Mouse (Mus musculus) activated CD4-positive, CD25-positive, alpha-beta regulatory T cell, adult 4 months (primary cell): Measurements from ENCODE around the gene Pon1. TPM values are rescaled to one million over a fixed set of nuclear protein-coding genes. Genes with fewer than 3 reads are reported as not detected.

ENCODE experiments used
- ATAC-seq: one replicate; pipeline ENCODE4 v1.8.0; 2017
- polyA plus RNA-seq, 2 experiments: library from polyadenylated mRNA; unstranded; fragments of 100-300 nt; shearing (Covaris generic); gene quantifications; one replicate each; pipeline ENCODE4 v1.2.1; 2017

The Pon1 gene
- polyA plus RNA-seq, 2 experiments from 2014 or later: not detected

- ATAC-seq: no peak
These were observed 19.4 kb downstream of the Pon1 start for GRCm38 (mm10) chr6:5174179-5174812.

DNA sequence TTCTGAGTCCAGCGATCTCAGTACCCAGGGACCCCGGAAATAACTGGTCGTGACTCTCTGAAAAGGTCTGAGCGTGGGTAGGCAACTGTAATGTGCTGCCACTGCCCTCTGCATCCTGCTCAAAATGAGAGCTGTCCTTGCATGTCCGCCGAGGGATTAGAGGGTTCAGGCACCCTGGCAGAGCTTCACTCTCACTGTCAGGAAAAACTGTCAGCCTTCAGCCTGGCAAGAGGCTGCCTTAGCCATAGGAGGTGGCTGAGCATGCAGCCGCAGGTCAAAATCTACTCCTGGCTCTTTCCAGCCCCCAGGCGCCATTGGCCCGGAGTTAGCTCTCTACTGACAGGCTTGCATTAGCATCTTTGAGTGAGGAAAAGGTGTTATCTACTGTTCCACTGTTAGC, 21.2 kb downstream of the Pon1 start:
- no peak for ATAC-seq

GRCm38 (mm10) chr6:5171418-5171817, 22.3 kb downstream of the Pon1 start:
- no peak for ATAC-seq

DNA sequence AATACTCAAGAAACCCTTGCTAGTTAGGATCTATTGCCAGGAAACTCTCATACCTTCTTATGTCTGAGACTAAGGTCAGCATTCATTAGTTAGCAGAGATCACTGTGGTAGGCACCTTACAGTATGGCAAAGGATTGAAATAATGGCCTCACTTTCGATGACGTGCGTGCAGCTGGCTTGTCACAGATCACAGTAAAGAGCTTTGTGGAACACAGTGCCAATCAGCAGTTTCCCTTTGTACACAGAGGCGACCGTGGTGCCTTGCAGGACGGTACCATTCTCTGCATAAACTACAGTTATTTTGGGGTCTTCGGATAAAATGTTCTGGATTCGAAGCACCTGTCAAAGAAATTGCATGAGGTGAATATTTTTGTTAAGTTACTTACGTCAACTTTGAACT, 25.6 kb downstream of the Pon1 start:
- ATAC-seq: no peak

GRCm38 (mm10) chr6:5167051-5167677, 26.6 kb downstream of the Pon1 start:
- no peak for ATAC-seq

DNA sequence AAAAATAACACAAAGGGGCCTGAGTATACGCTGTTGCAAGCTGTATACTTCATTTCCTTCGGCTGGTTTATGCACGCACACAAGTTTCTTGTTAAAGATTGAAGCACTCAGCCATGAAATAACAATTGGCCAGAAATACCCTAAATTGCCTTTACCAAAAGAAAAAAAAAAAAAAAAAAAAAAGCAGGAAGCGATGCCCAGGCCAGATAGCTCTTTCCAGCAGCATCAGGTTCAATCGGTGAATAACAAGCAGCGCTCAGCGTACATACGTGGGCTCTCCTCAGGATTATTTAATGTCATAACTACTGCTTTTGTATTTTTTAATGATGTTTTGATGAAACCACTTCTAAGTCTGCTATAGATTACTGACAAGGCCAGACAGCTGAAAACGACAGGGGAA, 28.9 kb downstream of the Pon1 start:
- no peak for ATAC-seq

DNA sequence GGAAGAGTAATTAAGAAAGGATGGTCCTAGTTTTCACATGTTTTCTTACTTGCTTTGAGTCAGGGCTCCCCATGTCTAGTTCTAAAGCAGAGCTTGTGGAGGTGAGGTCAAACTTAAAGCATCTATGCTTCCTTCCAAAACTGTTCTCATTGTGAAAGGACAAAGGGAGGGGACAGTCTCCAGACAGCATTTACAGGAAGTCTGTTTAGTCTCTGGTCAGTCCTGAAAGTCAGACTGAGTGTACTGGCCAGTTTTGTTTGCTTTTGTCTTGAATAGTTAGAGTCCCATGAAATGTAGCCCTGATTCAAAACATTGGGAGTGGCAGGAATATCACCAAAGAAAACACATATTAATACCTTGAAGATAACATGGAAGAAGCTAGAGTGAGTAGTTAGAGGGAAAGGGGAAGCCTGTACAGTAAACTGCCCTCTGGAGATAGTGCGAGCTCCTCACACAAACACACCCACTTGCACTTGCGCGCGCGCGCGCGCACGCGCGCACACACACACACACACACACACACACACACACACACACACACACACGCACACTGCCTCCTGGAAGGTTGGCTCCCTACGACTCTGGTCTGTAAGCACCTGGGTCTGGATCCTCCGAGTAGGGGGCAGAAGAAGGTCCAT, 30.1 kb downstream of the Pon1 start:
- ATAC-seq: no peak

GRCm38 (mm10) chr6:5162052-5162451, 31.7 kb downstream of the Pon1 start:
- ATAC-seq: no peak

DNA sequence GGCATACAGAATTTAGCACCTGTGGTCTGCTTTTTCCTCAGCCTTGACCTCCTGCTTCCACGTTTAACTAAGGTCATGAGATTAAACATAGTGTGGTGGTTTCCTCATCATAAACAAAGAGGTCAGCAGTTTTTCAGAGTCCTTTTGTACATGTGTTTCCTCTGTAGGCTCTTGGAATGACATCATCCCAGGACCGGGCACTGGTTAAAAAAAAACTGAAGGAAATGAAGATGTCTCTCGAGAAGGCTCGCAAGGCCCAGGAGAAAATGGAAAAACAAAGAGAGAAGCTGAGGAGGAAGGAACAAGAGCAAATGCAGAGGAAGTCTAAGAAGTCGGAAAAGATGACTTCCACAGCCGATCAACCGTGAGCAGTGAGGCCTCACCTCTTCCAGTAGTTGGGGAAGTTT, 34.4 kb downstream of the Pon1 start:
- ATAC-seq: no peak

DNA sequence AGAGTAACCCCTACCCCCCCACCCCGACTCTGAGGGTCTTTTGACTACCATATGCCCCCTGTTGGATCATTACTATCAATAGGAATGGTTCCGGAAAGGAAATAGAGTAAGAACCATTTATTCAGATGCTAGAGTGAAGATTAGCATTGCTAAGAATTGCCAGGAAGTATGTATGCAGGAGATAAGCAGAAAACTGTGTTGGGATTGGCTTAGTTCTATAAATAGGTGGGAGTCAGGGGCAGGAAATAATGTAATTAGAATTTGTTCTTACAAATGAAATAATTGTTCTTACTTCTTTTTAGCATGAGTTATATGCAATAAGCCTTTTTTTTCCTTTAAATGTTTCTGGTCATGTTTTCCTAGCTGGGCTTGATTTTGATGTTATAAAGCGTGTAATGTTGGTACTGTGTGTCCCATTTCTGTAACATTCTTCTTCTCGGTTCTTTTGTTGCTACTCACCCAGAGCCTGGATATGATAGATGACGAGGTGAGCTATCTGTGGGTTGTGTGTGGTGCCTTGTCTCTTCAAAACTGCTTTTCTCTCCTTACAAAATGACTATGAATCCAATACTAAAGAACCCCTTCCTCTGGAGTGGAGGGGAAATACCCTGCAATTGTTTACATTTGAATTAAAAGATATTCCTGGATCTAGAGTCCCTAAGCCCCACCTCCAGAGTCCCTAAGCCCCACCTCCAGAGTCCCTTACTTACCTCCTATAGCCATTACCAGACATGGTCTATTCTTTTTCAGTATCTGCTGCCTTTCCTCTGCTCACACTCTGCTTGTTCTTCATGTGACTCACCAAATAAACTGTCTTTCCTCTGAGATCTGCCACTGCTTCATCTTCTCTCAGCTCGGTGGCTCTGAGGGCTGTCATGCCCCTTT, 37.0 kb downstream of the Pon1 start:
- ATAC-seq: no peak

GRCm38 (mm10) chr6:5155313-5155927, 38.3 kb downstream of the Pon1 start:
- no peak for ATAC-seq

- ATAC-seq: no peak
These were observed 39.0 kb downstream of the Pon1 start for GRCm38 (mm10) chr6:5154786-5155185.

- no peak for ATAC-seq
These were observed 41.6 kb downstream of the Pon1 start for GRCm38 (mm10) chr6:5152185-5152584.

- no peak for ATAC-seq
These were observed 42.6 kb downstream of the Pon1 start for GRCm38 (mm10) chr6:5151171-5151570.

DNA sequence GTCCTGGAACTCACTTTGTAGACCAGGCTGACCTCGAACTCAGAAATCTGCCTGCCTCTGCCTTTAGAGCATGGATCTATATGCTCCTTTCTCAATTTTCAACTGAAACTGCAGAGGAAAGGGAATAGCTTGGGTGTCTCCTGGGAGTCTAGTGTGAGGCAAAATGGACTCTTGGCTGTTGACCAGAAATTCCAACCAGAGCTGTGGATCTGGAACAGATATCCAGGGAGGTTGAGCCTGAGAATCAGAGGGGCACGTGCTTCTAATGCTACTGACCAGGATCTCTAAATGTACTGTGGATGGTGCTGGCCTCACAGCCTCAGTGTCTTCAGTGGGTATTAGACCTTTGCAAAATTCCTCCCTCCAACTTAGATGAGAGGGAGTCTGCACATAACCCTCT, 43.8 kb downstream of the Pon1 start:
- ATAC-seq: no peak

DNA sequence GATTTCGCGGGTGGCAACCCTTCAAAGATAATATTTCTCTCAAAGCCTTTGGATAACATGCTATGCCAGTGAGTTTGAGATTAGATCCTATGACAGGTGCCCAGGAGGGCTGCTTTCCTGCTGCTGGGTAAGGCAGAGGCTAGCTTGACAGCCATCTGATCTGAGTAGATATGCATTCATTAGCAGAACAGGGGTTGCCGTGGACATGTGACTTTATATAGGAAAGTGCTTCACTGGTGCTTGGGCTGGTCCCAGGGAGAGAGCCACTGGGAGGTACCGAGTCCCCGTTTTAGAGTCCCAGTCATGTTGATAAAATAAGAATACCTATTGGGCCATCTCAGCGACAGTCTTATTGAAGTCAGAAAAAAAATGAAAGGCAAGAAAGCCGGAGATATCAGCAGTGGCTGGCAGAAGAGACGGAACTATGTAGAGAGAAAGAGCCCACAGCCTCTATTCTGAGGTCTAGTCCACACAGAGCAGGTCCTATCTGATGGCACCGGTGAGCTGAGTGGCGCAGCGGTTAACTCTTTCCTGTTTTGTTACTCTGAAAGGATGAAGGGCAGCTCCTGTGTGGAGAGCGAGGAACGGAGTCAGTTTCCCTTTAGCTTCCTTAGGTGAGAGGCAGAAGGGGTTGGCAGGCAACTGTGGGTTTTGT, 46.1 kb downstream of the Pon1 start:
- ATAC-seq: no peak

DNA sequence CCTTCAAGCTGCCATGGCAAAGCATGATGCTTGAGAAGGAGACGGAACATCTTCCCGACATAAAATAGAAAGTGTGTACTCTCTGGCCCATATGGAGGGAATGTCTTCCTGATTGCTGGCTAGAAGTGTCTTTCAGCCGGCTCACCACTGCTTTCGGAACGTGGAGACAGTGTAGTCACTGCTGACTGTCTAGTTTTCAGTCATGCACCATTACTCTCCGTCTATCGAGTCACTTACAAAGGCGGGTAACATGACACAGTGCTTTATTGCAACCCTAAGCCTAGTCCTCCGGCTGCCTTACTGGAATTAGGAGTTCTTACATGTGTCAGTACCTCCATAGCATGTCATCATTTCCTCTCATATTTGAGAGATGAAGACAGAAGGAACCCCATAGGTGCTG, 54.1 kb downstream of the Pon1 start:
- no peak for ATAC-seq

- ATAC-seq: no peak
These were observed 54.7 kb downstream of the Pon1 start for GRCm38 (mm10) chr6:5138875-5139631.

DNA sequence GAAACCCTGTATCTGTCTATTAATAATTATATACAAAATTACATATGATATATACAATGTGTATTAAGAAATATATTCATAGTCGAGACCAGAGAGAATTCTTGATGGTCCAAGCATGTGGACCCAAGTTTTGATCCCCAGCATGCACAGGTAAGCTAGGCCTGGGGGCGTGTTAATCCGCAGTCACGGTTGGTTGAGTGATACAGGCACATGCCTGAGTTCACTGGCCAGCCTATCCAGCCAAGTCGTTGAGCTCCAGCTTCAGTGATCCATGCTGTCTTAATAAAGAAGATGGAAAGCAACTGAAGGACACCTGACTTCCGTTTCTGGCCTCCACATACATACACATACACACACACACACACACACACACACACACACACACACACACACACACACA, 57.7 kb downstream of the Pon1 start:
- no peak for ATAC-seq

GRCm38 (mm10) chr6:5134986-5135385, 58.8 kb downstream of the Pon1 start:
- no peak for ATAC-seq

DNA sequence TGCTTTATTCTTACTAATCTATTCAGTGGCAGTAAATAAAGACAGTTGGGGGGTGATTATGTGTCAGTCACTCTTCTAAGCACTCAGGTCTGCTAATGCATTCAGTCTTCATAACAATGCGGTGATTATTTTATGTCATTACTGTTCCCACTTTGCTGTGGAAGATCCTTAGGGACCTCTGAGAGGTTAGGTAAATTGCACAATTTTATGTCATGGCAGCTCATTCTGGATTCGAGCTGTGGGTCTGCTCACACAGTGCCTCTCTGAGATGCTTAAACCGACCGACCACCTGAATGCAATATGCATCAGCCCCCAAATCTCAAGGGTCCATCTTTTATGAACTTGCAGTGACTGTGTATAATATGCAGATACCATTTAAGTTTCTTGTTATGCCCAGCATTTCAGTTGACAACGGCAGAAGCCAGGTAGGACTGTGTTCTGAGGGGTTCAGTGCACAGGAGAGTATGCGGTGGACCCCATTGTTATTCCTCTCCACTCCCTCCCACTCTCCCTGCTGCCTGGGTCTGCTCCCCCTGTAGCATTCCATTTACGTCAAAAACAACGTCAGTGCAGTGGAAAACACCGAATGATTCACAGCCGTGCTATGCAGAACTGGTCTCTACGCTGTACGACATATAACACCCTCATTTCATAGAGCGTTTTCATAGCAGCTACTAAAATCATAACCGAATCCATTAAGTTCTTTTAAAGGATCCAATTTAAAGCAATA, 64.2 kb downstream of the Pon1 start:
- no peak for ATAC-seq
